Mouse (Mus musculus) myocyte (in vitro differentiated cells): ENCODE results near the gene 4930518I15Rik.

Experiments used
- MAX ChIP-seq: IDR thresholded peaks from one replicate; pipeline ENCODE4 v1.6.1; 2011; ENCODE audit warnings: low read depth, mild to moderate bottlenecking, control low read depth
- TCF3 ChIP-seq: IDR thresholded peaks from one replicate; pipeline ENCODE4 v1.6.1; 2011; ENCODE audit warnings: low read depth, control low read depth; ENCODE audit not compliant: insufficient read length

DNA sequence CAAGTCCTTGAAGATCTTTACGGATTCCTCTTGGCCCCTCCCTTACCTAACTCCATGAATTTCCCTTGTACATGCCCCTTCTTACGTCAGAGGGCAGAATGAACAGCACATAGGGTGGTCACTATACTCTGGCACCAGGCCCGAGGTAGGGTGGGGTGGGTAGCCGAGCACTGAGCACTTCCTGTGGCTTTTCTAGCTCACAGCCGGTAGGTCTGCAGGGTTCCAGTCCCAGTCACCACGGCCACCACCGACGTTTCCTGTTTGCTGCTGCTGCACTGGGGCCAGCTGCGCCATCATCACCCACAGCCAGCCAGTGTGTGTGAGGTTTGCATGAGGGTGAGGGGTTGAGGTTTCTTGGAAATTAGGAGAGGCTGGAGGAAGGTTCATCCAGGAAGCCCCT lies 20.0 kb upstream of the 4930518I15Rik start:
- TF ChIP-seq MAX (no peak), TCF3 (no peak)
